Mouse (Mus musculus): Measurements from ENCODE around the gene Rps9.
A peak's percentile ranks its signal among the peaks of the same experiment; 100 is the strongest.
"Not testable (repeated sequence)": the region's sequence is repeated elsewhere in the genome, so short reads cannot be mapped to it uniquely, and the experiment has no call there.

Gene Rps9

DNA sequence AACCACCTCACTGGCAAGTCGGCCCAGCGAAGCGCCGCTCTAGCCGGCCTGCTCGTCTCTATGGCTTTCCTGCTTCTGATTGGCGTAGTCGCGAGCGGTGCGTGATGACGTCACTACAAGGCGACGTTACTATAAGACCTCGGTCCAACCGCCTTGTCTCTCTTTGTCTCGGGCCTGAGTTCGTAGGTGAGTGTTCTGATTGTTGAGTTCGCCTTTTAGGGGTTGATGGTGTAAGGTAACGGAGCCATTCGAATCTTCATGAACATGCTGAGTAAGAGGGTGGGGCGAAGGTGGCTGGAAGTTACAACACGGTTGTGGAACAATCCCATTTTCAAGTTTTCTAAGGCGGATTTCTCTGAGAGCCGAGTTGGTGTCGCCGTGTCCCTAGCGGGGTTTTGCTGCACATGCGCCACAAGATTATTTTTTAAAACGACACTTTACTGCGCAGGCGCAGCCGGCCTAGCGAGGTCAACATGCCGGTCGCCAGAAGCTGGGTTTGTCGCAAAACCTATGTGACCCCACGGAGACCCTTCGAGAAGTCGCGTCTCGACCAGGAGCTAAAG is at the start of gene Rps9:
Gene Rps9 (plus strand): TSS at position 115 of the 563 bp plus-strand sequence.
- DNase-seq = peak; percentile 96 to 97

DNA sequence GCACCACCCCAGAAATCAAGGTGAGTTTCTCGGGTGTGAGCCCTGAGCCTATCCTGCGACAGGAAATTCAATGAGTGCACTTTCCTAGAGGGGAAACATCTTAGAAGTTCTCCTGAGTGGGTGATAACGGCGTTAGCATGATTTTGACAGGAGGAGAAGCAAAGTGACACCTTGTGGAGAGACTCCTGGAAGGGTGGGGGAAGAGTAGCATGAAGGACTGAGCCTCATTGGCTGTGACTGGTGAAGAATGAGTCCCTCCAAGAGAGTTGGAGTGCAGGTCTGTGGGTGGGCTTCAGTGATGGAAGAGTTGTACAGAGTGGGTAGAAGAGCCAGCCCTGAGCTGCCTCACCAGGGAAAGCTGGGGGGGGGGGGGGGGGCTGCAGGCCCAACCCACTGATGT is 46.8 kb upstream of the Rps9 start:
- DNase-seq = no peak

DNA sequence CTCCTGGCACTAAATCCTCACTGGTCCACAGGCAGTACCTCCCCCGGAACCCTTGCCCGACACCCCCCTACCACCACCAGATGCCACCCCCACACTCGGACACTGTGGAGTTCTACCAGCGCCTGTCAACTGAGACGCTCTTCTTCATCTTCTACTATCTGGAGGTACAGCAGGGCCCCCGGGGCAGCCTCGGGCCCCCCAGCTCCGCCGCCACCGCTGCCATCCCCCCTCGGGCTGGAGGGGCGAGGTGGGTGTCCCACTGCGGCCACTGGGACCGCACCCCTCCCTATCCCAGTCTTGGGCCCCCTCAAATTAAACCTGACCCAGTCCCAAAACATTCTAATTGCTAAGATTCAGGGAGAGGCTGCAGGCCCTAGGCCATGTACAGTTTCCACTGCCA is 45.2 kb upstream of the Rps9 start:
- no peak for DNase-seq

DNA sequence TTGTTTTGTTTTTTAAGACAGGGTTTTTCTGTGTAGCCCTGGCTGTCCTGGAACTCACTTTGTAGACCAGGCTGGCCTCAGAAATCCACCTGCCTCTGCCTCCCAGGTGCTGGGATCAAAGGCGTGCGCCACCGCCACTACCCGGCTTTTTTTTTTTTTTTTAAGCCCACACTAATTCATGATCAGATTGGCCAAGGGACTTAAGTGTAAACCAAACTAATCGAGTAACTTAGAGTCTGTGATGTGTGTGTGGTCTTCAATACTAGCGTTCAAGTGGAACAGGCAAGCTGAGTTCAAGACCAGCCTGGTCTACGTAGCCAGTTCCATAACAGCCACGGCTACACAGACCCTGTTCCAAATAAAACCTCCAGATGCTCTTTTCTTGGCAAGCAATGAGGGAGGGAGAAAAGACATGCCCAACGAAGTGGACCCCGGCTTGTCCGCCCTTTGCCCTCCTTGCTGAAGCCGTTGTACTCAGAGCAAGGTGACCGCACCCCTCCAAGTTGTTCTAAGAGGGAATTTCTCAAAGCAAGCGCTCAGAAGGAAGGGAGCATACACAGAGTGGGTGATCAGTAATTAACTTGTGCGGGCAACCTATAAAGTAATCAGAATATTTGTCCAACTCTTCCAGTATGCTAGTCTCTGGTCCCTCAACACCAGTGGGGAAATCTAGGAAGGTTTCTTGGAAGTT is 39.1 kb upstream of the Rps9 start:
- no peak for DNase-seq

GRCm38 (mm10) chr7:3665215-3666114 is 38.3 kb upstream of the Rps9 start, which contains the start of gene Leng1:
Gene Leng1, minus strand, starts transcription at chr7:3665840.
- DNase-seq = peak; percentile 95 to 98

DNA sequence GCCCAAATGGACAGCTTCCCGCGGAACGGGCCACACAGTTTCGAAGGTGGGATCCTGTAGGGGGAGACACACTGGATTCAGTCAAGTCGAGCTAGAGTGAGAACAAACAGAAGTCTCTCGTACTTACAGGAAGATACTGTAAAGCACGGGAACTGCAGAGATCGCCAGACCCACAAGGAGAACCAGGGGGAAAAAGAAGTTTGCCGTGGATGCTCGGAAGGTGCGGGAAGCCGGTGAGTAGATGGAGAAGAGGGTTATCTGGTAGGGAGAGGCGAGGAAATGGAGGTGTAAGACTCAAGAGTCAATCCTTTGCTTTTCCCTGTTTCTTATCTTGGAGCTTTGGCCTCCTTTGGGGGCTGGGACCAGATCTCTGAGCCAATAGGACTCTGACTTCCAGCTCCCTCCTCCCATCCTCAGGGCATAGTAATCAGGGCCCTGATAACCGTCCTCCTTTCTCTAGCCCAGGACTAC is 36.8 kb upstream of the Rps9 start:
- DNase-seq = no peak

DNA sequence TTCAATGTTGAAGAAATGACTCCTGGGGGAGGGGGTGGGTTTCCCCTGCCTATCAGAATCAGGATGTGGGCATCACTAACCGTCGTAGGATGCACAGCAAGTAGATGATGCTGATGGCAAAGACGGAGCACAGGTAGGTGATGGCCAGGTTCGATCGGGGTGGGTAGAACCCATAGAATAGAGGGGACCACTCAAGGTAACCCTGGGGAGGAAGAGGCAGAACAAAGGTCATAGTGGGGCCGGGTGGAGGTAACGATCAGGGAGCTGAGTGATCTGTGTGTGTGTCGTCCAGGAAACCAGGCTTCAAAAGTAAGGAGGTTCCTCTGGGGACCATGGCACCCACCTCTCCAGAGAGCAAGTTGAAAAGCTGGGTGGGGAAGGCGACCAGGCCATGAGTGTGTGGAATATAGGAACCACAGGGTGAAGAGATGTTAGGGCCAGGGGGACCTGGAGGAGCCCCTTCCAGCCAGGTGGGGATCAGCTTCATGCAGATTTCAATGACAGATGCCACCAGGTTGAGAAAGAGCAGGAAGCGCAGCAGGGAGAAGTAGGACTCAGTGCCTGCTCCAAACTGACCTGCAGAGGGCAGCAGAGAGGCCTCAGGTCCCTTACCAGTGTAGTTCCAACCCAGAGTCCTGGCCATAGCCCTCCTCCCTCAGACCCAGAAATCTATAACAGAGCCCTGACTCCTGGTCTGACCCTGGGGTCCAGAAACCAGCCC is 29.1 kb upstream of the Rps9 start:
- DNase-seq = peak; percentile 84 to 87

DNA sequence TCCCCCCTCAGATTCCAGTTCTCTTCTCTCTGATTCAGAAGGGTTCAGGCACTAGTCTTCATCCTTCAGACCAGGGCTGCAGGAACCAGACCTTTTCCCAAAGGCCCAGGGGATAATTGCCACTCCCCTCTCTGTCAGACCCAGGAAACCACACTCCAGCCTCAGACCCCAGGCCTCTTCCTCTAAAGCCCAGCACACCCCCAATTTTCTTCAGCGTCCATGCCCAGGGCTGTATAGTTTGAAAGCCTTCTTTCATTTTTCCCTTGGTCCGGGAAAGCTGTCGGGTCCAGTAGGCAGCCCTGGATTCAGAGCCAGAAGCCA is 28.6 kb upstream of the Rps9 start:
- no peak for DNase-seq

DNA sequence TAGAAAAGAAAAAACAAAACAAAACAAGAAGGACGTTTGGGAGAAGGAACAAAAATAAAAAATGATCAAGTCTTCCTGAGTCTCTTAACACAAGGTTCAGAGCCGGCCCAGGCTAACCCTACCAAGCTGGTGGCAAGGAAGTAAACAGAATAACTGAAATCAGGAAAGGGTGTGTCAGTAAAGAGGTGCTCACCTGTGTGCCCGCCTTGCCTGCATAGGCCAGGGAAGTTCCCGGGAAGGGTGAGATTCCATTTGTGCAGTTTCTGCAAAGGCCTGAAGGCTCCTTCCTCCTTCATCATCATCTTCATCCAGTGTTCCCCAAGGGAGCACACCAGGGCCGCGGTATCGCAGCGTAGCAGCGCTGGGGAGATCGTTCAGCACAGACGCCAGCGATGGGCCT is 27.4 kb upstream of the Rps9 start:
- no peak for DNase-seq

GRCm38 (mm10) chr7:3677342-3677741 is 26.5 kb upstream of the Rps9 start, which contains the start of gene Tmc4:
Gene Tmc4, minus strand, starts transcription at chr7:3677553.
- DNase-seq = no peak

- no peak for DNase-seq
Measured at GRCm38 (mm10) chr7:3683908-3684550, 19.8 kb upstream of the Rps9 start.

DNA sequence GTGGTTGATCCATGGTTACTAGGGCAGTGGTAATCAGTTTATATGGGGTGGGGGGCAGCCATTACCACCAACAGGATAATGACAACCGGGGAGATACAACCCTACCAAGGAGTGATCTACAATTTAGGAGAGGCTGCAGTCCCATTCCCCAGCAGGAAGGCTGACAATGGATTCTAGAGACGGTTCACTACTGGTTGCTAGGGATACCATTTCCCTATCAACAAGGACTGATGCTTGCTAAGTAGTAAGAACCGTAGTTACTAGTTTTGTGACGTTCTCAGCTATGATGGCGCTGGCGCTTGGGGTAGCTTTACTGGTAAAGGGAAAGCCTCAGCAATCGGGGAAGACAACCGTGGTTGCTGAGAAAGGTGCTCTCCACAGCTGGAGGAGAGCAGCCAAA is 19.1 kb upstream of the Rps9 start:
- no peak for DNase-seq

DNA sequence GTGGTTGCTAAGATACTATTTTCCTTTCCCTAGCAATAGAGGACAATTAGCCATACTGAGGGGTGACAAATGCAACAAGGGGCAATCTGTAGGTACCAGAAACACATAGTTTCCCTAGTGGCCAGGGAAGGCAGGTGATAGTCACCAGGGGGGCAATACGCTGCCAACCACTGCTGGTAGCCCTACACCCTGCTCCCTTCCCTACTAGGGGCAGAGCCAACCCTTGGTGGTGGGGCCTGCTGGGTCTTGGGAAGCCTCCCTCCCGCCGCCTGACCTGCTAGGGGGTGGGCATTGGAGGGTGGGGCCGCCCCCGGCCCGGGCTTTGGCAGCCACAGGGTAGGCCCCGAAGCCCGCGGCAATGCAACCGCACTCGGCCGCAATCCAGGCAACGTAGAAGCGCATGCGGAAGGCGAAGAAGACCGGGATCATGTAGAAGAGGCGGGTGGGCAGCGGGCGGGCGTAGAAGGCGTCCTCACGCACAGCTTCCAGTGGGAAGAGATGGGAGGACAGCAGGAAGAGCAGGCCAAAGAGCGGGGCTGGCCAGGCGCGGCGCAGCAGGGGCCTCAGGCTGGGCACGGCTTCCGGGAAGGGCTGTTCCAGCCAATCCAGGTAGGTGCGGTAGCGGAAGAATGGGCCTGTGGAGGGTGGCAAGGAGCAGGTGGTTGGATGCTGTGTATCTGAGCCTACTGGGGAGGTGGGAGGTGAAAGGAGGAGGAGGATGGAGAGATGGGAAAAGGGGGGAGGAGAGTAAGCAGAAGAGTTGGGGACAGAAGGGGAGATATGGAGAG is 18.2 kb upstream of the Rps9 start:
- peak; percentile 71 for DNase-seq

GRCm38 (mm10) chr7:3691919-3692318 is 11.9 kb upstream of the Rps9 start:
- no peak for DNase-seq

- no peak for DNase-seq
Measured at GRCm38 (mm10) chr7:3692382-3692986, 11.3 kb upstream of the Rps9 start, which contains the start of gene Tsen34. Gene Tsen34, plus strand, starts transcription at chr7:3692863.

DNA sequence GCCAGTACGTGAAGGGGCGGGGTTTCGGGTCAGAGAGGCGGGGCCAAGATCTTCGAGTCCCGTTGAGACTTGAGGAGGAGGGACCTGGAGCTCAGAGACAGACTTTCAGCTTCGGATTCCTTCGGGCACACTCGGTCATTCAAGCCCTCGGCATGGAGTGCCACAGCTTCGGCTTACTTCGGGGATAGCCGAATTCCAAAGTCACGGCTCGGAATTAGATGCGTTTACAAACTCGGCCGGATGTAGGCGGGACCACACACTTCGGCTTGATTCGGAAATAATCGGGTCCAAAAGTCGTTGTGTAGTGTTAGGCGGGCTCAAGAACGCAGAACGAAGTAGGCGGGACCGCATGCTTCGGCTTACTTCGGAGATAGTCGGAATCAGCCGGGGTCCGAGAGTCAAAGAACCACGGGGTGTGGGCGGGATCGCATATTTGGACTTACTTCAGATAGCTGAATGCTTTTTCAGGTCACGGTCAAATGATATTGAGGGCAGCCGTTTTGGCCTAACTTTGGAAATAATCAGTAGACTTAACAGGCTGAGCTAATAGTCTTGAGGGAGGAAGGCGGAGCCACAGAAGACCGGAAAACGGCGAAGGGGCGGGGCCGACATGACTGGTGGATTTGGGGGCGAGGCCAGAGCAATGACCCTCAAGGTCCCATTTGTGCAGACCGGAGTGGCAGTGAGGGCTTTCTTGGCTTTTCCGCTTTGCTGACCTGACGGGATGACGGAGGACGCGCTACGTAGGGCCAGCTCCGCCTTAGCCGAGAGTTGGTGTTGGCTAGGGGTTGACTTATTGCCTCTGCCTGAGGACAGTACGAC is 10.6 kb upstream of the Rps9 start, which contains the start of gene Mboat7:
Gene Mboat7 (minus strand): TSS at position 537 of the 822 bp plus-strand sequence.
- DNase-seq = peak; percentile 92 to 95

- no peak for DNase-seq
Measured at GRCm38 (mm10) chr7:3693809-3694075, 10.1 kb upstream of the Rps9 start.

DNA sequence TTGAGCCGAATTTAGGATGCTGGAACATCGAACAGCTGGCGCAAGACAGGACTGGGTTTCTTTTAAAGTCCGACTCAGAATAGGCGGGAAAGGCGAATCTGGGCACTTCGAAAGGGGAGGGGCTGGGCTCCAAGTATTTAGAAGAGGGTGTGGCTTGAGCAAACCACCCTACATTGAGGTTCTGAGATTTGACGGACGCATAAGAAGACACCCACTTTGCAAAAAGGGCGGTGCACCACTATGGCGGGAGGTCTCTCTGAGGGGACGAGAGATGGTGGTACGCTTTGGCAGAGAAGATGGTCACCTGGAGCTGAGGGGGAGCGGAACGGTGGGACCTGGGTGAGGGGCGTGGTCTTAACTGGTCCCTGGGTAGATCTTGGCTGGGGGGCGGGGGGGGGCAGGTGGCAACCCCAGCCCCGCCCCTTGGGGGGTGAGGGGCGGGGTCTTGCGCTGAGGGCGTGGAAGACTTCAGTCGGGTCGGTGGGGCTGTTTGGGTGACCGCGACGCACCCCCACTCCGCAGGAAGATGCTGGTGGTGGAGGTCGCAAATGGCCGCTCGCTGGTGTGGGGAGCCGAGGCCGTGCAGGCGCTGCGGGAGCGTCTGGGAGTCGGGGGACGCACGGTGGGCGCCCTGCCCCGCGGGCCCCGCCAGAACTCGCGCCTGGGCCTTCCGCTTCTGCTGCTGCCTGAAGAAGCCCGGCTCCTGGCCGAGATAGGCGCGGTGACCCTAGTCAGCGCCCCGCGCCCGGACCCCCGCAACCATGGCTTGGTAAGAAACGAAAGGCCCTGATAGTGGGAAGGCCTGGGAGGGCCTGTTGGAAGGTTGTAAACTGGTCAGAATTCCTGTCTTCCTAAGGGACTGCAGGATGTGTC is 9.5 kb upstream of the Rps9 start:
- peak; percentile 57 to 61 for DNase-seq

DNA sequence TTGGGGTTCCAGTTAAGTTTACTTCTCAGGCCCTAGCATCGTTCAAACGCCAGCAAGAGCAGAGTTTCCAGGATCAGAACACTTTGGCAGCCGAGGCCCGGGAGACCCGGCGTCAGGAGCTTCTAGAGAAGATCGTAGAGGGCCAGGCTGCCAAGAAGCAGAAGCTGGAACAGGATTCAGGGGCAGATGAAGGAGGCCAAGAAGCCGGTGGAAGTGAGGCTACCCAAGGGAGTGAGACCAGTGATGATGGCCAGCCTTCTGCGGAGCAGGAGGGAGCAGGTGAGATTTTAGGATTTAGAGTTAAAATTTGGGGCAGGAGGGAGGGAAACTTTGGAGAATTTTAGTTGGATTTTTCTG is 8.9 kb upstream of the Rps9 start:
- not testable (repeated sequence) for DNase-seq

All from cerebellum, adult 18-20 months (tissue).